Mouse (Mus musculus) cerebellum, postnatal 10 days (tissue): ENCODE results near the gene Acp5.

Experiments
- DNase-seq, 2 experiments: peaks; one replicate each; pipeline ENCODE4 v3.0.0; 2021; ENCODE audit warnings: mixed read lengths in 2 of 2

The Acp5 gene

GRCm38 (mm10) chr9:22138480-22138879 is 3.0 kb upstream of the Acp5 start:
- DNase-seq, result peak; percentile 65 to 72

- no peak for DNase-seq
Observed at GRCm38 (mm10) chr9:22136765-22137547, 1.4 kb upstream of the Acp5 start.

- peak; percentile 58 to 61 for DNase-seq
Observed at GRCm38 (mm10) chr9:22134988-22135643, 395 bp downstream of the Acp5 start.

GRCm38 (mm10) chr9:22134246-22134890 is 1.1 kb downstream of the Acp5 start:
- DNase-seq, result no peak

DNA sequence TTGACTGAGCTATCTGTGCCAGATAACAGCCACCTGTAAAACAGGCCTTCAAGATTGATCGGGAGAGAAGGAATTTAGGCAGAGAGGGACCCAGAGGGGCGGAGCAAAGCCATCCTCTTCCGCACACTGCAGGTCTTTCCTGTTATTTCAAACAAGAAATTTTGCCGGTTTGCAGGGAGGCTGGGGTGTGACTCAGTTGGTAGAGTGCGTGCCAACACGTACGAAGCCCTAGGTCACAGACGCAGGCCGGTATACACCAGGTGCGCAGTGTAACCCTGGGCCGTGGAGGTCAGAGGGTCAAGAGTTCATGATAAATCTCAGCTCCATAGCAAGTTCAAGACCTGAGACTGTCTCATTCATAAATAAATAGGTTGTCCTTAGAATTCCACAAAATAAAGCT is 3.3 kb downstream of the Acp5 start:
- DNase-seq, result no peak

- DNase-seq, result peak; percentile 10 to 20
Observed at GRCm38 (mm10) chr9:22131226-22131981, 4.1 kb downstream of the Acp5 start.

DNA sequence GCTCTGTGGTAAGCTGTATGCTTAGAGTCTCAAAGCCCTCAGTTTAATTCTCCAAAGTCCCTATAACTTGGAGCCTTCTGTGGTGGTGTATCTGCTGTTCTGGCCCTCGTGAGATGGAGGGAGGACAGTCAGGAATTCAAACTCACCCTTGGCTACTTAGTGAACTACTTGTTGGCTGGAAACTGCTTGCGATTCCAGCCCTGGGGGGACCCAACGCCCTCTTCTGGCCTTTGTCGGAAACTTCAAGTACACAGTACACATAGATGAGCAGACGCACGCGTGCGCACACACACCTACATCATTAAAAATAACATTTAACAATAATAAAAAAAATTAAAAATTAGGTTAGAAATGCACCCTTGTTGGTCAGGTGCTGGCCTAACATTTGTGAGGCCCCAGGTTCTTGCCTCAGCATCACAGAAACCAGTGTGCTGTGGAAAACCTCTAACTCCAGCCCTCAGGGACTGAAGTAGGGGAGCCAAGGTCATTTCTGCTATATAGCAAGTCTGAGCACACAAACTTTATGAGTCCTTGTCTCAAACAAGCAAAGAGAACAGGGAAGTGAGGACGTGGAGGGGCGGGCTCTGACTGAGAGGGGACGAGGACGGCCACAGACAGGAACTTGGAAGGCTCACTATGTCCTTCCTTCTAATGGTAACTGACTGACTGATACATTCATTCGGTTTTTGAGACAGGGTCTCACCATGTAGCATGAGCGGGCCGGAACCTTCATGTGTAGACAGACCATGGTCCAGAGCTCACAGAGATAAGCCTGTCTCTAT is 10.1 kb downstream of the Acp5 start:
- DNase-seq, result no peak

DNA sequence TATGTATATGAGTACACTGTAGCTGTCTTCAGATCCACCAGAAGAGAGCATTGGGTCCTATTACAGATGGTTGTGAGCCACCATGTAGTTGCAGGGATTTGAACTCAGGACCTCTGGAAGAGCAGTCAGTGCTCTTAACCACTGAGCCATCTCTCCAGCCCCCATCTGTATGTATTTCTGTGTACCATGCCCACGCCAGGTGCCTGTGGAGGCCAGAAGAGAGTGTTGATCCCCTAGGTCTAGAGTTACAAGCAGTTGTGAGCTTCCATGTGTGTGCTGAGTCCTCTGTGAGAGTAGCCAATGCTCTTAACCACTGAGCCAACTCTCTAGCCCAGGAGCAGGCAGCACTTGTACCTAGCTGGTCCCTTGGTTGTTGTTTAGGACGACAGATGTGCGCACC is 11.3 kb downstream of the Acp5 start:
- DNase-seq, result no peak

GRCm38 (mm10) chr9:22123069-22123609 is 12.4 kb downstream of the Acp5 start:
- no peak for DNase-seq

DNA sequence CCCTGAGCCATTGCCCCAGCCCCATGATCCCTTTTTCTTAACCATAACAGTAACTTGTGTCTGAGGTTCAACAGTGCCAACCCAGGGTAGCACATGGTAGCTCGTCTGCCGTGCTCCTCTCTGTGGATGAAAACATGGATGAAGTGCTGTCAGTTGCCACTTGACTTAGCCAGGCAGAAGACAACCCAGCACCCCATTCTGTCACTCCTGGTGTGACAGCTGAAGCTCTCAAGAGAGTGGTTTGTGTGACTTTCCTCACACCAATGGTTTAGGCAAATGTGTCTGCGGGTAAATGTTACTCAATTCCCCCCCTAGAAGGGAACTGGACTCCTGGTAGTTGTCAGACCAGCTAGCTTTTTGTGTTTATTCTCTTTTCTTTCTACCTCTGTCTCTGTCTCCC is 13.5 kb downstream of the Acp5 start:
- DNase-seq, result no peak

- DNase-seq, result no peak
Observed at GRCm38 (mm10) chr9:22121545-22121944, 14.0 kb downstream of the Acp5 start.

- DNase-seq, result no peak
Observed at GRCm38 (mm10) chr9:22119543-22119942, 16.0 kb downstream of the Acp5 start.

GRCm38 (mm10) chr9:22117754-22118456 is 17.6 kb downstream of the Acp5 start:
- peak; percentile 79 to 87 for DNase-seq

- peak; percentile 95 to 97 for DNase-seq
Observed at GRCm38 (mm10) chr9:22116740-22117426, 18.6 kb downstream of the Acp5 start, which contains the start of gene Elof1. Elof1 (minus strand) TSS chr9:22117172.

DNA sequence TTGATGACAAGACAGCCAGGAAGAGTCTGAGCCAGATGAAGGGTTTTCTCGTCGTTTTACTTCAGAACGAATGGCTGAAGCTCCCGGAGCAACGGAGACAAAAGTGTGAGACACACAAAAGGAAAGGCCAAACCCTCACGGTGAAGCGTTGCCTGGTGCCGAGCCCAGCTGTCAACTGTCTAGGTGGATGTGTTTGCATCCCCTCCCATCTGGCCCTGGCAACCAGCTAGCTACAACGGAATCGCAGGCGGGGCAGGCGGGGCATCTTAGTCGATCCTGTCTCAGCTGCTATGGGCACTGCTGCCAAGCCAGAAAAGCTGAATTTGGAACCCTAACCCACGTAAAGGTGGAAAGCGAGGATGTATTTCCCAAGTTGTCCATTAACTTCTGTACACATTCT is 19.4 kb downstream of the Acp5 start:
- DNase-seq, result peak; percentile 75 to 81

- DNase-seq, result no peak
Observed at GRCm38 (mm10) chr9:22115635-22116034, 19.9 kb downstream of the Acp5 start.

- DNase-seq, result peak in 1 of 2 experiments; percentile 7
Observed at GRCm38 (mm10) chr9:22108194-22108593, 27.3 kb downstream of the Acp5 start.

DNA sequence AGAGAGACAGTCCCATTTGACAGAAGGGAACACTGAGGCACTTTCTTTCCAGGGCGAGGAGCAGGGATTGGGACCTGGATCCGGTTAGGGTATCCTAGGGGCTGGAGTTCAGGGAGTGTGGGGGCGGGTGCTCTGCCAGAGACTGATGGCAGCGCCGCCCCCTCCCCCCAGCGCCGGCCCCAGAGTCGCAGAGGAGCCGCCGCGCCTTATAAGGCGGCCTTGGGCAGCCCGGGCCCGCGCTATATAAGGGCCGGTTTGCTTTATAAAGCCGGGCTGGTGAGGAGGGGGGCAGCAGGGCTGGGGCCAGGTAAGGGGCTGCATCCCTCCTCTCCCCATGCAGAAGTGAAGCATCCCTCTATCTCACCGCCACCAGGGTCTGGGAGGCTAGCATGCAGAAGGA is 35.6 kb downstream of the Acp5 start:
- peak in 1 of 2 experiments; percentile 9 for DNase-seq

- peak; percentile 45 to 47 for DNase-seq
Observed at GRCm38 (mm10) chr9:22098993-22099696, 36.4 kb downstream of the Acp5 start, which contains the start of gene Cnn1. Cnn1 (plus strand) TSS chr9:22099216.

- DNase-seq, result peak; percentile 91 to 92
Observed at GRCm38 (mm10) chr9:22095854-22096307, 39.6 kb downstream of the Acp5 start.
